Mouse (Mus musculus) urinary bladder, postnatal 25 days (tissue): ENCODE measurements at regions not wholly inside any gene's neighbourhood (a gene's known extent, or its start where the extent isn't known, plus 50 kb on each side); places are given as distances from the start of the nearest gene placed in this dataset.
A peak's percentile ranks its signal among the peaks of the same experiment; 100 is the strongest.

Experiments
- DNase-seq: peaks from one replicate; pipeline ENCODE4 v3.0.0; 2022; ENCODE audit warnings: low spot score

DNA sequence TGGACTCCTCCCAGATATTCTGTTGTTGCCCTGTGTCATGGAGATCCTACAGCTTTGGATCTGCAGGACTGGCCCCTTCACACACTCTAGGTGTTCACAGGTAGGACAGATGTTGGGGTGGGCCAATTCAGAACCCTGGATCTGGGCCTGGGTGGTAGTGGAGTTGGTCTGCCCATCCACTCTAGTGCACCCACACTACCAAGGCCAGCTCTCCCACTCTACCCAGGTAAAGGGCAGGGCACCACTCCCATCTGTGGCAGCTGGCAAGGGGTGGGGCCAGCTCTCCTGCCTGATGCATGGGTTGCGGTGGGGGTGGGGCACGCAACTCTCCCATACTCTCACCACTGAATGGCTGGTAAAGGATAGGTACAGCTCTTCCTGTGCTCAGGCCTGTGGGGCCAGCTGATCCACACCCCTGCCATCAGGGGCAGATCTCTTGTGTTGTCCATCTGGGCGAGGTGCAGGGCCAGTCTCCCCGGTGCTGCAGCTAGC is 76.5 kb downstream of the Gja1 start:
- no peak for DNase-seq

DNA sequence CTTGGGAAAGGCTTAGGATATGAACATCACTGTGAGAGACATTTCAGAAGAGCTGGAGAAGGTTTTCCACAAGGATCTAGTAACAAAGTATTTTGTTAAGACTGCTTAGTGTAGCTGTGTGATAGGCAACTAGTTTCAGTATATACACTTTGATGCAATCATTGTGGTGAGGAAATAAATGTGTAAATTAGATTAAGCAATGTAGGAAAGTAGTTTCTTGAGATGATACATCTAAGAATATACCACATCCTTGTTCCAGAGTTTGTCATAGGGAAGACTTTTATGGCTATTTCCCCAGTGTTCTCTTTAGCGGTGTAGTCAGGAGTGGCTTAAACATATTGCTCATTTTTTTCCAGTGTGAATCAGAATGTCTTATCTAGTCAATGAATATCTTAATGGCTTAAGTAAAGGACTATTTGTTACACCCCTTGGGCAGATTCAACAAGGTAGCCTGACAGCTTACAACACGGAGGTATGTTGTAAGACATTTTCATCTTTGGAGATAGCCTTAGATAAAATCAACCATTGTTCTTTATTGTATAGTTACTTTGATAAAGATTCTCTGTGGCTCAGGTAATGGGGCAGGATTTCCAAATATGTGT is 78.8 kb downstream of the Gja1 start:
- DNase-seq: no peak

DNA sequence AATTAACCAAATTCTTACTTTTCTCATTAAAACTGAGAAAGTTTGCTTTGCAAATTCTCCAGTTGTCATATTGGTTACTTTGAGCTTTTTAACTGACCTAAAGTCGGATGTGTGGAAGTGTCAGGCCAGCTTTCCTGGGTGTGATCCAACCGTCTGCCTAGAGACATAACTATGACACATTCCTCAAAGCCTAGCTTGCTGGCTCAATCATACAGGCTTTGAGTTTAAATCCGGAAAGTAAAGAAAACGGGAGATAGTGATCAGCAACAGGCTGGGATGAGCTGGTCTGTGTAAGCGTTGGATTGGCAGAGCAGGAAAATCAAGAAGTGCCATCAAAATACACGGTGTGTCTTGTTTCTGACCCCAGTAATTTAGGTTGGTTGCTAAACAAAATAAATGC is 91.4 kb downstream of the Gja1 start:
- DNase-seq: no peak

DNA sequence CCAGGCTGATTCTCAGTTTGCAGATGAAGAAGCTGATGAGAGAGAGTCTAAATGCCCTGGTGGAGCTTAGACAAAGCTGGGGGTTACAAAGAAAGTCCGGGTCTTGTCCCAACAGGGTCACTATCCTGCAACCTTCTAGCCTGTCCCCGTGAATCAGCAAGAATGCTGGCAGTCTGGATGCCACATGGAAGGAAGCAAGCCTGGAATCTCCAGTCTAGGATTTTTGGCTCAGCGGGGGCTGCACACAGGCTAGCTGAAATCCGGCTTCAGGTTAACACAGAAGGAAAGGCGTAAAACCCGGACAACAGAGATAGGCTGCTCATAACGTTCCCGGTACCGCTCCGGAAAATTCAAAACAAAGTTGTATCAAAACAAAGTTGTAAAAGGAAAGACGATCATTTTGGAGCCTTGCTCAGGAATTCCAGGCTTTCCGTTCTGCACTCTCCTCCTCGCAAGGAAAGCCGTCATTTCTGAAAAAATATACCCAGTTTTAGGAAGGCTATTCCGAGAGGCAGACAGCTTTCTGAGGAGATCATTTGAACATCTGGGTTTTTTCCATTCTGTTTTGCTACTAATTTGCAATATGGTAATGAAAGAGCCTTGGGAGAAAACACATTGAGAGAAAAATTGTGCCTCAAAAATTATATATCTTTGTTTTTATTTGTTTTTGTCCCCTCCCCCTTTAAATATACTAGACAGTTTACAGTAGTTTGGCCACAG is 92.0 kb downstream of the Gja1 start:
- DNase-seq: no peak

DNA sequence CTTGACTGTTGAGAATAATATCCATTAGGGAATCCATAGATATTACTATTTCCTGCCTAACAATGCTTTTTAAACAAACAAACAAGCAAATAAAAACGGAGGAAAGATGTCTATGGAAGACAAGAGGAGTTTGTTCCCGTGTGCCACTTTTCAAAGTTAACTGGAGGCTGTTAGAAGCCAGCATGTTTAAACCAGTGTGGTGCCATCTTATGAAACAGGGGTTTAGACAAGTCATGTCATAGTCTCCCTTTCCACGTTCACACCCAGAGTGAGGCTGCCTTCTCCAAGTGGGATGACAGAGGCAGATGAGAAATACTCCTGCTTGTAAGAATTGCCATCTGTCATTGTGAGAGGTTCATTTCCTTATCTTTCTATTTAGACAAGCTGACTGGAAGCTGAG is 92.8 kb downstream of the Gja1 start:
- no peak for DNase-seq

DNA sequence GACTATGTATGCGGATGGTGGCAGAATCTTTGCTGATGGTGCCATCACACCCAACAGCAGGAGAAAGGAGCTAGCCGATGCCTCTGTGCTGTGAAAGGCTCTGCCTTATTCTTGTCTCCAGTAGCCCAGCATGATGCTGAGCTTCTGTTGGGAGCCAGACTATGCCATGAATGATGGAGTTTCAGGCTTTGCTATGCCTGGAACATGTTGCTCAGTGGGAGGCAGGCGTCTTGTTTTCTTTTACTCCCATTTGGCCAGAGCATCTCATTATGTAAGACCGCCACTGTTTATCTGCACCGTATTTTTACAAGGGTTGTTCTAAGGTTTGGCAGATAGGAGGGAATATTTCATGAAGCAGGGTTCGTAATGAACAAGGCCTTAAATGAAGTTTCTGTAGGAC is 97.8 kb downstream of the Gja1 start:
- DNase-seq: no peak

DNA sequence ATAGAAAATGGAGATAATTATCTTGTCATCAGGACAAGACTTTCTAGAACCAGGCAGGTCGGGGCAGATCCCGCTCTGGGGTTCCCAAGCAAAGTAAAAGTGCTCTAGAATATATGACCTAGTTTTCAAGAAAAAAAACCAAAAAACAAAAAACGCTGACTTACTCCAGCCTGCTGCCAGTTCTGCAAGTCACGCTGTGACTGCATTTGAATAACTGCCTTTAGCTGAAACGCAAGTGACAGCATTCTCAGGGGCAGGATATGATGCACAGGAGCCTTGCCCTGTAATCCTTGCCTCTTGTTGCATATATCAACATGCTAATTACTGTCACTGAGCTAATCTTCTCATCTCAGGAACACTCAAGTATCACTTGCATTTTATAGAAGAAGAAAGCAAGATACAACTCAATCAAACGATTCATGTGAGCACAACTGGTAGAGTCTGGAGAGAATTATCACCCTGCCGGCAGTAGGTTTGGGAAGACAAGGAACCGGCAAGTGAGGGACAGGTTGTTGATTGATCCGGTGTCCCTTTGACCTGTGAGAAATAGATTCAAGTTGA is 105.1 kb downstream of the Gja1 start:
- DNase-seq: no peak

DNA sequence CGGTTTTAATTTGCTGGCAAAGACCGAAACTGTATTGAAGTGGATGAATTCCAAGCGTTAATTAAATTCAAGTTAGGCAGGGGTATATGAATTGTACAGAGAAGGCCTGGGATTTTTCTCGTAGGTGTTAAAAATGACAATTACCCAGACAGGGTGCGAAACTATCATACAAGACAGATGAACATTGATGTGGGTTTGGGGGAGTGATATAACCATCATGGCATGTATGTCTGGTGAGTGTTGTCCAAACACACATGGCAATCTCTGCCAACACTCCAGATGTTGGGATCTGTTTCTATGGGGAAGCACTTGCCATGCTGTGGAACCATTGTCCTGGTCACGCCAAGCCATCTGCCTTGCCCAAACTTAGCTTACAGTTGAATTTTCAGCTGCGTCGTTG is 107.8 kb downstream of the Gja1 start:
- DNase-seq: no peak

DNA sequence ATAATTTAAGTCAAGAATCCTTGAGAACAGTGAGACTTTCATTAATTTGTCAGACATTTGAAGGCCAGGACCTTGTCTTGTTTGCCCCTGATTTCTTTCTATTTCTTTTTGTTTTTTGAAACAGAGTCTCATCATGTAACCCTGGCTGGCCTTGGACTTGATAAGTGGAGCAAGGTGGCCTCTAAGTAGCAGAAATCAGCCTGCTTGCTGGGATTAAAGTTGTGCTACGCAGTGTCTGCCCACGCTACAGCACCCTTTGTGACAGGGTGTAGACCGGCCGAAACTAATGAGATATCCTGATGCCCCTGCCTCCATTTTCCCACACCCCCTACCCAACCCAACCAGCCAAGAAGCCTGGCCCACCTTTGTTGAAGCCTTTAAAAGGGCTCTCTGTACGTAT is 108.6 kb downstream of the Gja1 start:
- no peak for DNase-seq

DNA sequence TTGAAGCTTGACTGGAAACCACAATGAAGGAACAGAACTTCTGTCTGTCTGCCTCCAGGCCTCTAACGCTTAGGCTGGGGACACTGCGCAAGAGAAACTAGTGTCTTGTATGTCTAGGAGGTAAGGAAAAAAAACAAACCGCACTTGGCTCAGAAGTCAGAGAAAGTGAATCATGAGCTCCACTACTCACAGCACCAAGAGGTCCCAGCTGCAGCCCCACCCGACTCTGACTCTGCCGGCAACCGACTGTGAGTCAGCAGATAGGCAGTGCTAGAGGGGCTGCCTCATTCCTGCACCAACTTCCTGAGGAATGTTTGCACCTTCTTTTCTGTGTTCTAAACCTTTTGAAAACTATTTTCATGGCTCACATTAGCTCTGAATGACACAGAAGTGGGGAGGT is 109.5 kb downstream of the Gja1 start:
- DNase-seq: peak; percentile 26

DNA sequence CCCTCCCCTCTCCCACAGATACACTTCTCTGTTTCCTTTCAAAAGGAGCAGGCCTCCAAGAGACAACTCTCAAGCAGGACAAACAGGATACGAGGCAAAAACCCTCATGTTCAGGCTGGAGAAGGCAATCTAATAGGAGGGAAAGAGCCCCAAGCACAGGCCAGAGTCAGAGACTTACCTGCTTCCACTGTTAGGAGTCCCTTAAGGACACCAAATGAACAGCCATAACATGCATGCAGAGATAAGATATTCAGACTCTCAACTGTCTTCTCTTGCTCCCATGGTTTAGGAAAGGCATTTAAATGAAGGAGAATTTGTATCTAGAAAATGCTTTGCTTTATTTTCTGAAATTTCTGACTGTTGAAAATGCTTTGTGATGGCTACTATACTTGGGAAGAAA is 116.3 kb downstream of the Gja1 start:
- DNase-seq: no peak

DNA sequence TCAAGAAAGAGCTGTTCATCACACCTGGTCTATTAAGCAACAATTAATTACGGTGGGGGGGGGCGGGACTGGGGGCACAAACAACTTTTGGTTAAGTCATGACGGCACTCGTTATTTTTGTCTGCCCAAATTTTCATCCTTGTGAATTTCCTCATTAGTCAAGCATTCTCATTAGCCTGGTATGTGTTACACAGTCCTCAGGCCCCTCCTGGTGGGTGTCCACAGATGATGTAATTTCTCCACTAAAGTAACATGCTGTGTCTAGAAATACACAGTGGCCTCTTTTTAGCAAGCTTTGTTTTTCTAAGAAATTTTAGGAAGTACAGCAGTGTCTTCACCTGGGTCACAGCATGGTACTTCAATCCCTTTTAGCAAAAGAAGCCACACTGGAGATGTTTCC is 118.2 kb downstream of the Gja1 start:
- DNase-seq: no peak

DNA sequence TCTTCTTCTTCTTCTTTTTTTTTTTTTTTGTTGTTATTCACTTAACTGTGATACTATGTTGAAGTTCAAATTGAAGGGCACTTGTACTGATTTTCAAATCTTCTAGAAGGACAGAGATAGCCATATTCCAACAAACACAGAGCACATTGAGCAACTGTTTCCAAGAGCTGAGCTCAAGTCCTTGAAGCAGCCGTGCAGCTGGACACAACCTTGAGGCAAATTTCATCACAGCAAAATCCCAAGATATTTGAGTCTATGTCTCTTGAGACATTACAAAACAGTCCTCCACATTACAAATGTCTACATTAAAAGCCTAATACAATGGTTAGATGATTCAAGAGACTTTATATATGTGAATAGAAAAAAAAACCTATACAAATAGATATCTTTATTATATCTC is 141.9 kb downstream of the Gja1 start:
- no peak for DNase-seq

DNA sequence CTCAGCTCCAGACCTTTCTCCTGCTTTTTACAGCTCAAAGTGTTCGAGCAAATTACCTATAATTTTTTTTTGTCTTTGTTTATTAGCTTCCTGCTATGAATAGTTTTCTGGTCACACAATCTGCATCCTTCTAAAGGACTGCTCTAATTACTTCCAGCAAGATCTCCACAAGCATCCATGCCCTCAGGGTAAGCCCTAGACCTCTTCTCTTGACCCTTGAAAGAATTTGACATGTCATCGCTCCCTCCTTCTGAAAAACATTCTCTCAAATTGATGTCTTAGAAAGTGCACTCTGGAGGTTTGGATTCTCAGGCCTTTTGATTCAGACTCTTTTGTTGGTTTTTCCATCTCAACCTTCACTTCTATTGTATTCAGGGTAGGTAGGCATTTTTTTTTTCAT is 148.7 kb downstream of the Gja1 start:
- no peak for DNase-seq

DNA sequence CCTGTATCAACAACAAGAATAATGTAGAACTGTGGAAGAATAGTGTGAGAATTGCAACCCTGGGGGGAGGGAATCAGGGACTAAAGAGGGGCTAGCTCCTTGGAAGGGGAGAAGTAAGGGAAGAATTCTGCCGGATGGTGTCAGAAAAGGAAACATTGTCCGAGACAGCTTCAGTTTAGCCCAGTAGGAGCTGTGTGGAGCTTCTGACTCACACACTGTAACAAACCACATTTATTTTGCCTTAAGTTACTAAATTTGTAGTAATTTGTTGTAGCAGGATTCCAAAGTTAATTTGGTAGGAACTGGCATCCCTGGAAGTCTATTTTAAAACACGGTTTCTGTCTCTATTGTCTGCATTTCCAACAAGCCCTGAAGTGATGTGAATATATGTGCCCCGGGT is 160.0 kb downstream of the Gja1 start:
- no peak for DNase-seq

DNA sequence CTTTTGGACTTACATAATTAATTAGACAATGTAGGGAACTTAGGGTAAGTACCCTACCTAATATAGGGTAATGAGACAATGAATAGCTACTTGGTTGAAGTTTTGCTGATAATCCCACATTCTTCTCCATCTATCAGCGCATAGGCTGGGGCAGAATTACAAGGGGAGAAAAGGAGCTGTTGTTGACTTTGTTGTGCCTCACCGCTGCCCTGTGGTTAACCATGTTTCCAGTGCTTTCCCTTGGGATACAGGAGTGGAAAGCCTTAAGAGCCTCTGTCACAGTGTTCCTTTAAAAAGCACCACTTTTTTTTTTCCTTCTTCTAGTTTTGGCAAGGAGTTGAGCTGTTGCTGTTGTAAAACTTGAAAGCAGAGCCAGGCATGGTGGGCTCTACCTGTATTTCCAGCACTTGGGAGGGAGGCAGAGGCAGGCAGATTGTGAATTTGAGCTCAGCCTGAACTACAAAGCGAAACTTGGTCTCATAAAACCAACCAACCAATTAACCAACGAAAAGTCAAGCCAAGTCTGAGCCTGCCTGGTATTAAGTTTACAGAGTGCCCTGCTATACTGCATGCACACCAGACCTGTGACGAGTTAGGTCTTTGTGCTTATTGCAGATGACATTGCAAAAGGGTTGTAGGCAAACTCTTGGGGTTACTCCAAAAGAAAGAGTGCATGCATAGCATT is 162.8 kb downstream of the Gja1 start:
- DNase-seq: no peak

DNA sequence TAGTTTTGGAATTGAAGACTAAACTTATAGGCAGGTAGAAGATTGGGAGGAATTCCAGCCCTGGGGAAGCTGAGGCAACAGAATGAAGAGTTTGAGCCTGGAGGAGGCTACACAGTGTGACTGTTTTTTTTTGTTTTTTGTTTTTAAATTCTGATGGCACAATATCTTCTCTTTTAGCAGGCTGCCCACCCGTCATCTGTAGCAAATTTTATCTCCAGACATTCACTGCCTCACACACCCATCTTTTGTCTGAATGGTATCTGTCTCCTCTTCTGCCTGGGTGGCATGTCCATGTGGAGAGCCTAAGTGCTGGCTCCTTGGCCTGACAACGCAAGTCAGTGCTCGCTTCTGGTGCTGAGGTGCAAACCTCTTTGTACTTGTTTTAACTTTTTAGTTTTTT is 165.0 kb downstream of the Gja1 start:
- DNase-seq: no peak

DNA sequence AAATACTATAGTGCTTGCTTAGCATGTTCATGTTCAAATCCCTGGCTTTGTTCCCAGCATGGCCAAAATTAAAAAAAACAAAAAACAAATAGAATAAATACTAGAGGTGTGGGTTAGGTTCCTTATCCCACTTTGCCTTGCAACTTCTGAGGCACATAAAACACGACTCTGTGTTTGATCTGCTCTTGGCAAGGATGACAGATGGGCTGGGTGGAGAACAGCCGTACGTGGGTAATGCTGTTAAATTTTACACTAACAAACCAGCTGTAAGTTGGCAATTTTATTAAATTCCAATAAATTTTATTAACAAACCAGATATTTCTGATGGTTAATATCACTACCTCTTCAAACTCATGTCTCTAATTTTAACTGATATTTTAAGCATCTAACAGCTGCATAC is 168.9 kb downstream of the Gja1 start:
- no peak for DNase-seq

DNA sequence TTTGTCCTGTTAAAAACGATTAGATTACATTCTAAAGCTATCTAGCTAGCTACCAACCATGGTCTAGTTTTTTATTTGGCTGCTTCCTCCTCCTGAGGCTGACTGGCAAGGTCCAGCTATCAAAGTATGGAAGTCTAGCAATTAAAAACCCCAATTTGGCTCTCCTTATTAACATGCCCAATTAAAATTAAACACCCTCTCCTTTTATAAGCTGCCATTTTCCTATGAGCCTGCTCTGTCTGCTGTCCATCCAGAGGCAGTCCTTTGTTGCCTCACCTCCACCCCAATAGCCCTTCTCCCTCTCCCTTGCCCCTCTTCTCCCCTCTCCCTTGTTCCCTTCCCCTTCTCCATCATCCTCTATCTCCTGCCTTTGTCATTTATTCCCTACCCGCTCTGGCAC is 169.7 kb downstream of the Gja1 start:
- DNase-seq: no peak

DNA sequence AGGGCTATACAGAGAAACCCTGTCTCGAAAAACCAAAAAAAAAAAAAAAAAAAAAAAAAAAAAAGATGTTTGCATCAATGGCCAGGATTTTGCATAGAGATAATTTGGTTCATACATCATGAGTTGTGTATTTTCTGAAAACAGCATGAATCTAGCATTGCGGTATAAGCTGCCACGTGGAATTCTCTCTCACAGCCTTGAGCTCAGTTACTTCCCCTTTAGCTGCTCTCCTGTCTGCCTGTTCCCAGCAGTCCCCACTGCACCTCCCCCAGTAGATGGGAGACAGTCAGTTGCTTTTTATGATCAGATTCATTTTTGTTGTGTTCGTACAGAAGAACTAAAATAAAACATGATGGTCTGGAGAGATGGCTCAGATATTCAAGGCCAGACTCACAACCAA is 170.7 kb downstream of the Gja1 start:
- DNase-seq: no peak

DNA sequence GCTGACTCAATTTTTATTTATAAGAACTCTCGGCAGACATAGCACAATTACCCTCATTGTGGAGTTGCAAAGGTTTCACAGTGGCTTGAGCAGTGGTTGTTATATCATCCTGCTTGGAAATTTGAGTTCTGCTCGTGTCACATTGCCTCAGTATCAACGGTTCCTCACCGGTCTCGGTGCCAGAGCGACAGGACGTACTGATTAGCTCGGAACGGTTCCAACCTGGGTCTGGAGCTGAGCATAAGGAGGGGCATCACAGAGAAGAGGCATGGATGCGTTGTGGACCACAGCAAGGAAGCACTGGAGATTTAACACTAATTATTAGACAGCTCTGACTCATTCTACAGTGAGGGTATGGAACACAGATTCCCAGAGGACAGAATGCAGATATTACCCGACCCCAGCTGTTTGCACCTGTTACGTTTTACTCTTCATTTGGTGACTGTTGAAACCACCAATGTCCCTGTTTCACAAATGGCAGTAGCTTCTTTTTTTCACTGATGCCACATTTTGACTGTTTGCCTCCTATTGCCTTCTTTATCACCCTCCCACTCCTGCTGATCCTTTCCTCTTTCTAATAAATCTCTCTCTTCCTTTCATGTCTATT is 189.8 kb downstream of the Gja1 start:
- DNase-seq: no peak

DNA sequence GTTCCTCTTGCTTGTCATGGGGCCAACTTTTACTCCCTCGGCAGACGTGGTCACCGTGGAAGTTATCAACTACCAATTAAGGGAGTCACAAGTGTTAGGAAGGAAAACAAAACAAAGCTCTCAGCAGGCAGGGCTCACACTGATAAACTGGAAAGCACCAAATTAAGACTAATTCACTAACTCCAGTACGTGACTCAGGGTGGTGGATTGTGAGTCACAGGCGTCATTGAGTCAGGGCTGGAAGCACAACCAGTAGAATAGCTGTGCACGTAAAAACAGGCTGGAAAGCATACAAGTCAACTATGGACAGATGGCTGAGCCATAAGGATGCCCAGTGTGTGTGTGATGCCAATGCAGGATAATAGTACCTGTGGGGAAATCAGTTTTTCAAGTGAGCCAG is 204.9 kb downstream of the Gja1 start:
- no peak for DNase-seq

DNA sequence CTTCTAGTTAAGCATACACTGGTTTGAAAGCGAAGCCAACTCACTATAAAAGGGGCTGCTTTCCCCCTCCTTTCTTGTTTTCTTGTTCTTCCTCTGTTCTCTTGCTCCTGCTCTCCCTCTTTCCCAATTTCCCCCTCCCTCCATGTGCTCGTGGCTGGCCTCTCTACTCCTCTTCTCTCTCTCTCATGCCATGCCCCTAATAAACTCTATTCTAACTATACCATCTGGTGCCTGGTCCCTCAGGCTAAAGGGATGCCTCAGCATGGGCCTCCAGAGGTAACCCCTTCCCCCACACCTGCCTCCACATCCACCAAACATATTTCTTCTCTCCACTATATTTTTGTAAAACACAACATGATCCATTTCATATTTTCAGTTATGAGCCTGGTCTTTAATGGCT is 210.1 kb downstream of the Gja1 start:
- no peak for DNase-seq
